Mouse (Mus musculus): ENCODE data around the gene Acot5.

- TF ChIP-seq CTCF (IDR thresholded peaks at IDR 0.05; ENCODE audit: extremely low read depth, insufficient read length, insufficient replicate concordance, low read depth, low read length) (no peak), POLR2A (IDR thresholded peaks at IDR 0.05; ENCODE audit: low read depth, low read length) (no peak)
Measured at GRCm38 (mm10) chr12:84107012-84107411, 37.9 kb downstream of the Acot5 start.
